Mouse (Mus musculus) cerebral cortex, adult 2 months (tissue): ENCODE measurements around the gene Kcnma1.

ENCODE experiments used
- WGBS: fragments of 180-500 bp; shearing (Covaris S2); methylation state at CpG from one replicate; pipeline ENCODE4 v1.1.7; 2018; 5-methylcytosine and 5-hydroxymethylcytosine counted together

The Kcnma1 gene

GRCm38 (mm10) chr14:23857034-23857433, 157.3 kb downstream of the Kcnma1 start:
- WGBS, result 76% methylated on average over 4 of the region's 4 CpGs

- 51% methylated on average over 2 of the region's 2 CpGs for WGBS
These were observed 159.3 kb downstream of the Kcnma1 start for GRCm38 (mm10) chr14:23854946-23855345.

GRCm38 (mm10) chr14:23848529-23849141, 165.7 kb downstream of the Kcnma1 start:
- WGBS, result 28% methylated on average over 6 of the region's 6 CpGs

GRCm38 (mm10) chr14:23846706-23847105, 167.6 kb downstream of the Kcnma1 start:
- 38% methylated on average over 4 of the region's 4 CpGs for WGBS

- WGBS, result 44% methylated on average over 3 of the region's 3 CpGs
These were observed 172.3 kb downstream of the Kcnma1 start for GRCm38 (mm10) chr14:23842025-23842424.

- WGBS, result 70% methylated on average over 5 of the region's 5 CpGs
These were observed 174.7 kb downstream of the Kcnma1 start for GRCm38 (mm10) chr14:23839613-23840012.

- 53% methylated on average over 10 of the region's 10 CpGs for WGBS
These were observed 178.7 kb downstream of the Kcnma1 start for GRCm38 (mm10) chr14:23835387-23836111.

- WGBS, result 39% methylated on average over 5 of the region's 5 CpGs
These were observed 183.0 kb downstream of the Kcnma1 start for GRCm38 (mm10) chr14:23831284-23831683.

- WGBS, result 39% methylated on average over 4 of the region's 4 CpGs
These were observed 184.0 kb downstream of the Kcnma1 start for GRCm38 (mm10) chr14:23830316-23830715.

- WGBS, result 72% methylated on average over 3 of the region's 3 CpGs
These were observed 185.5 kb downstream of the Kcnma1 start for GRCm38 (mm10) chr14:23828711-23829320.

- 61% methylated on average over 2 of the region's 2 CpGs for WGBS
These were observed 189.4 kb downstream of the Kcnma1 start for GRCm38 (mm10) chr14:23824937-23825336.

GRCm38 (mm10) chr14:23824267-23824666, 190.0 kb downstream of the Kcnma1 start:
- WGBS, result 58% methylated on average over 4 of the region's 4 CpGs

GRCm38 (mm10) chr14:23817585-23817984, 196.7 kb downstream of the Kcnma1 start:
- WGBS, result 73% methylated on average over 3 of the region's 3 CpGs

GRCm38 (mm10) chr14:23810081-23810480, 204.2 kb downstream of the Kcnma1 start:
- 69% methylated on average over 1 of the region's 1 CpGs for WGBS

GRCm38 (mm10) chr14:23809124-23809523, 205.2 kb downstream of the Kcnma1 start:
- WGBS, result 15% methylated on average over 1 of the region's 1 CpGs

GRCm38 (mm10) chr14:23806378-23806777, 207.9 kb downstream of the Kcnma1 start:
- 49% methylated on average over 2 of the region's 2 CpGs for WGBS

GRCm38 (mm10) chr14:23796878-23797277, 217.4 kb downstream of the Kcnma1 start:
- WGBS, result 50% methylated on average over 7 of the region's 7 CpGs

GRCm38 (mm10) chr14:23792674-23793073, 221.6 kb downstream of the Kcnma1 start:
- WGBS, result 42% methylated on average over 3 of the region's 3 CpGs

GRCm38 (mm10) chr14:23792076-23792475, 222.2 kb downstream of the Kcnma1 start:
- WGBS, result 40% methylated on average over 3 of the region's 3 CpGs

- 22% methylated on average over 13 of the region's 13 CpGs for WGBS
These were observed 223.0 kb downstream of the Kcnma1 start for GRCm38 (mm10) chr14:23791261-23791691.

- WGBS, result 19% methylated on average over 1 of the region's 1 CpGs
These were observed 227.6 kb downstream of the Kcnma1 start for GRCm38 (mm10) chr14:23786687-23787073.

- 34% methylated on average over 10 of the region's 10 CpGs for WGBS
These were observed 228.2 kb downstream of the Kcnma1 start for GRCm38 (mm10) chr14:23785921-23786686.
